Mouse (Mus musculus) embryonic facial prominence, embryonic 11.5 days (tissue): ENCODE measurements around the gene Kcnn4. TPM values are rescaled to one million over a fixed set of nuclear protein-coding genes. Genes with fewer than 3 reads are reported as not detected.

Experiments used
- ATAC-seq: fragments of 200-750 bp; cut with Nextera tagmentation; replicated peaks from 2 replicates; pipeline ENCODE4 v1.8.0; 2017; ENCODE audit warnings: low read depth; ENCODE audit not compliant: insufficient number of reproducible peaks, low FRiP score, low TSS enrichment
- DNase-seq: peaks from one replicate; pipeline ENCODE4 v3.0.0-alpha.2; 2015; ENCODE audit warnings: low spot score
- H3K27ac ChIP-seq: fragments of 300-500 bp; sonication (generic); replicated peaks from 2 replicates; pipeline ENCODE4 v1.5.1; 2014; ENCODE audit warnings: mild to moderate bottlenecking, low read depth, low read length, control low read depth
- H3K27me3 ChIP-seq: fragments of 300-500 bp; sonication (generic); 2 replicates; pipeline ENCODE4 v1.6.1; 2014; ENCODE audit warnings: mild to moderate bottlenecking, low read length, moderate library complexity, mixed read lengths; ENCODE audit not compliant: control insufficient read depth, insufficient read depth
- H3K36me3 ChIP-seq: fragments of 300-500 bp; sonication (generic); replicated peaks from 2 replicates; pipeline ENCODE4 v1.6.1; 2014; ENCODE audit warnings: low read depth, mild to moderate bottlenecking, low read length, moderate library complexity, mixed read lengths; ENCODE audit not compliant: control insufficient read depth, insufficient read depth
- H3K4me1 ChIP-seq: fragments of 300-500 bp; sonication (generic); 2 replicates; pipeline ENCODE4 v1.6.1; 2014; ENCODE audit warnings: low read length, mixed read lengths; ENCODE audit not compliant: control insufficient read depth, insufficient read depth
- H3K4me2 ChIP-seq: fragments of 300-500 bp; sonication (generic); 2 replicates; pipeline ENCODE4 v1.6.1; 2014; ENCODE audit warnings: low read depth, mild to moderate bottlenecking, control low read depth, low read length, moderate library complexity
- H3K4me3 ChIP-seq: fragments of 300-500 bp; sonication (generic); 2 replicates; pipeline ENCODE4 v1.5.1; 2014; ENCODE audit warnings: low read depth, low read length, control low read depth
- H3K9ac ChIP-seq: fragments of 300-500 bp; sonication (generic); replicated peaks from 2 replicates; pipeline ENCODE4 v1.6.1; 2014; ENCODE audit warnings: mild to moderate bottlenecking, control low read depth, low read length
- H3K9me3 ChIP-seq: fragments of 300-500 bp; sonication (generic); replicated peaks from 2 replicates; pipeline ENCODE4 v1.6.1; 2016; ENCODE audit warnings: mild to moderate bottlenecking, low read length, inconsistent platforms, mixed read lengths; ENCODE audit not compliant: control insufficient read depth
- WGBS: fragments of 180-500 bp; shearing (Covaris S2); extraction: QIAGEN DNeasy Blood & Tissue Kit; methylation state at CpG from one replicate; pipeline ENCODE4 v1.1.7; 2014; 5-methylcytosine and 5-hydroxymethylcytosine counted together
- polyA plus RNA-seq: library from polyadenylated mRNA; unstranded; fragments of >200 nt; fragmentation: Nextera tagmentation; extraction: Ambion mirVana; gene quantifications from 2 replicates; pipeline ENCODE4 v1.2.1, GENCODE M21; 2014

Kcnn4 gene
- polyA plus RNA-seq, 1 experiment from 2014 or later: 2.3 TPM

DNA sequence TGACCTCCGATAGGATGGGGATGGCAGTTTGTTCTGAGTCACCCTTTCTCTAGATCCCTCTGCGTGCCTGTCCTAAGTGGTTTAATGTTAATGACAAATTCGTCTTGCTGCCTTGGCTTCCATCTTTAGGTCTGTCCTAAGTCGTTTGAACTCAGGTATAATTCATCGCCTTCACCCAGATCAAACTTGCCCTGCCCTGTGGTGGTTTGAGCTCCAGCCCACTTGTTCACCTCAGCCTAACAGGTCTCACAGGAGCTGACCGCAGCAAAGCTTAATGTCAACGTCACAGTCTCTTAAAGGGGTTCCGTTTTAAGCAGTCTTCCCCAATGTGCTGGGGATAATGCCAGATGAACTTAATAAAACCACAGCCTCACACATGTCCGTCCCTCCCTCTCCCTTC, 55.9 kb downstream of the Kcnn4 start:
- 79% methylated on average over 9 of the region's 9 CpGs for WGBS

GRCm38 (mm10) chr7:24427168-24427567, 57.1 kb downstream of the Kcnn4 start:
- no peaks in the 10 kb centered on the region for H3K27me3 ChIP-seq
- H3K36me3 ChIP-seq: no peaks in the 10 kb centered on the region
- H3K9ac ChIP-seq: no peak overlapping the region
- no peak overlapping the region for H3K4me3 ChIP-seq
- no peaks in the 10 kb centered on the region for H3K4me1 ChIP-seq
- ATAC-seq (no peak), DNase-seq (no peak)
- H3K27ac ChIP-seq: no peak overlapping the region
- WGBS: 92% methylated on average over 8 of the region's 8 CpGs
- no peaks in the 10 kb centered on the region for H3K9me3 ChIP-seq
- H3K4me2 ChIP-seq: no peak overlapping the region

More for the DNA sequence above, 55.9 kb downstream of the Kcnn4 start:
- ATAC-seq (no peak), DNase-seq (no peak)
- no peaks in the 10 kb centered on the region for H3K9me3 ChIP-seq
- H3K4me1 ChIP-seq: no peaks in the 10 kb centered on the region
- no peak overlapping the region for H3K4me3 ChIP-seq
- no peak overlapping the region for H3K27ac ChIP-seq
- H3K4me2 ChIP-seq: no peak overlapping the region
- H3K27me3 ChIP-seq: no peaks in the 10 kb centered on the region
- H3K36me3 ChIP-seq: no peaks in the 10 kb centered on the region
- no peak overlapping the region for H3K9ac ChIP-seq

- Histone ChIP-seq H3K27ac (no peak overlapping the region), H3K36me3 (no peaks in the 10 kb centered on the region), H3K27me3 (no peaks in the 10 kb centered on the region), H3K9me3 (peaks cover 4% of the 10 kb centered on the region; the same call in 1 of the 2 replicates), H3K4me2 (no peak overlapping the region), H3K4me1 (no peaks in the 10 kb centered on the region), H3K4me3 (no peak overlapping the region), H3K9ac (no peak overlapping the region)
- ATAC-seq: no peak
- 87% methylated on average over 5 of the region's 5 CpGs for WGBS
- DNase-seq: no peak
Measured at GRCm38 (mm10) chr7:24428725-24429124, 58.7 kb downstream of the Kcnn4 start.

GRCm38 (mm10) chr7:24429413-24430112, 59.5 kb downstream of the Kcnn4 start:
- H3K4me2 ChIP-seq: no peak overlapping the region
- ATAC-seq (no peak), DNase-seq (no peak)
- 73% methylated on average over 16 of the region's 16 CpGs for WGBS
- H3K9me3 ChIP-seq: peaks cover 4% of the 10 kb centered on the region; the same call in 1 of the 2 replicates
- H3K27ac ChIP-seq: no peak overlapping the region
- H3K36me3 ChIP-seq: no peaks in the 10 kb centered on the region
- no peaks in the 10 kb centered on the region for H3K4me1 ChIP-seq
- no peak overlapping the region for H3K4me3 ChIP-seq
- H3K27me3 ChIP-seq: no peaks in the 10 kb centered on the region
- H3K9ac ChIP-seq: 0 out of 2 replicates have a peak overlapping the region, but pooled peaks have one; percentile 18

GRCm38 (mm10) chr7:24430551-24431345, 60.7 kb downstream of the Kcnn4 start:
- DNase-seq (no peak), ATAC-seq (no peak)
- Histone ChIP-seq H3K9me3 (peaks cover 4% of the 10 kb centered on the region; the same call in 1 of the 2 replicates), H3K9ac (no peak overlapping the region), H3K4me1 (no peaks in the 10 kb centered on the region), H3K36me3 (no peaks in the 10 kb centered on the region), H3K4me2 (no peak overlapping the region), H3K4me3 (no peak overlapping the region), H3K27ac (no peak overlapping the region), H3K27me3 (no peaks in the 10 kb centered on the region)
- 93% methylated on average over 15 of the region's 15 CpGs for WGBS

DNA sequence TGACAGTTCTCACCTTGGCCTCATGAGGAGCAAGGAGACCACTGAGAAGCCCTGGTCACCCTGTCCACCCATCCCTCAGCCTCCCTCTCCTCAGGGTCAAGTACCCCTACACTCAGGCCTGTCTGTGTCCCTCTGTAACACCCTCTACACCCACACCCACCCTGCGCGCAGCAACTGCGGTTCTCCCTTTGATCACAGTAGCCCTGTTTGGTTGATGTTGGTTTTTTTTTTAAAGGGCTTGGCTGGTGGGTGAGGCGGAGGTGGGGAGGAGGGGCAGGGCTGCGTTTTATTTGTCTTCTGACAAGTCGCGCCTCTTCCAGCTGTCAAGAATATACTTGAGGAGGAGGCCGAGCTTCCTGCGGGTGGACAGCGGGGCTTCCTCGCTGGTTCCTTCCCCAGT, 61.6 kb downstream of the Kcnn4 start:
- peaks cover 4% of the 10 kb centered on the region; the same call in 1 of the 2 replicates for H3K9me3 ChIP-seq
- no peak overlapping the region for H3K9ac ChIP-seq
- ATAC-seq: no peak
- H3K27me3 ChIP-seq: no peaks in the 10 kb centered on the region
- no peak overlapping the region for H3K4me2 ChIP-seq
- no peak for DNase-seq
- H3K27ac ChIP-seq: no peak overlapping the region
- H3K4me1 ChIP-seq: no peaks in the 10 kb centered on the region
- 77% methylated on average over 11 of the region's 11 CpGs for WGBS
- H3K4me3 ChIP-seq: no peak overlapping the region
- no peaks in the 10 kb centered on the region for H3K36me3 ChIP-seq

DNA sequence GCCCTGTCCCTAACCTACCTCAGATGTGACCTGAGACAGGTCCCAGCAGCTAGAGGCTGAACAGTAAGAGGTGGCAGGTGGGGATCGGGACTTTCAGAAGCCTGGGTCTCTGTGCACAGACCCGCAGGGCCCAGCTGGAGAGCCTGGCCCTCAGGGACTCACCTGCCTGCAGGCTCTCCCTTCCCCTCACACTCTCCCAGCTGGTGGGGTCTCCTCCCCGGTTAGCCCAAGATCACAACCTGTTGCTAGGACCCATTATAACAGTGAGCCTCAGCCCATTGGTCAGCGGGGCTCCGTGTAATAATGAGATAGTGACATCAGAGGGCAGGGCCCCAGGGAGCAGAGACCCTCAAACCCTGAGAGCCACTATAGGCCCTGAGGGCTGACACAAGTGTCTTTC, 65.2 kb downstream of the Kcnn4 start:
- no peak for ATAC-seq
- 73% methylated on average over 5 of the region's 5 CpGs for WGBS
- no peak overlapping the region for H3K9ac ChIP-seq
- H3K36me3 ChIP-seq: no peaks in the 10 kb centered on the region
- H3K4me1 ChIP-seq: no peaks in the 10 kb centered on the region
- DNase-seq: no peak
- peaks cover 4% of the 10 kb centered on the region; the same call in 1 of the 2 replicates for H3K9me3 ChIP-seq
- H3K4me2 ChIP-seq: no peak overlapping the region
- H3K27ac ChIP-seq: no peak overlapping the region
- no peak overlapping the region for H3K4me3 ChIP-seq
- no peaks in the 10 kb centered on the region for H3K27me3 ChIP-seq
